Mouse (Mus musculus): ENCODE measurements around the gene Zc3h18. TPM values are rescaled to one million over a fixed set of nuclear protein-coding genes. Genes with fewer than 3 reads are reported as not detected.

Zc3h18 gene
- 33.2 and 40.0 TPM in 2 replicates for polyA plus RNA-seq (2012; rRNA removed)

GRCm38 (mm10) chr8:122376365-122377231 is at the start of gene Zc3h18:
Zc3h18 (plus strand) TSS chr8:122376609.

GRCm38 (mm10) chr8:122360696-122361416 is 15.6 kb upstream of the Zc3h18 start, which contains the start of gene Trhr2:
Trhr2 (minus strand) TSS chr8:122360746.

GRCm38 (mm10) chr8:122421376-122422070 is 45.1 kb downstream of the Zc3h18 start, which contains the start of gene Il17c:
Il17c (plus strand) TSS chr8:122422020.

GRCm38 (mm10) chr8:122432443-122433268 is 56.2 kb downstream of the Zc3h18 start, which contains the start of gene Cyba:
Cyba (minus strand) TSS chr8:122432930.

GRCm38 (mm10) chr8:122443262-122444006 is 67.0 kb downstream of the Zc3h18 start, which contains the start of gene Mvd:
Mvd (minus strand) TSS chr8:122443422.

GRCm38 (mm10) chr8:122460524-122461472 is 84.4 kb downstream of the Zc3h18 start, which contains the start of gene Snai3:
Snai3 (minus strand) TSS chr8:122460733.

Other genes starting within 250 kb of the Zc3h18 start
- 14.5 and 15.9 TPM in 2 replicates for gene Zfpm1, start 94.5 kb upstream of the Zc3h18 start, polyA plus RNA-seq (2012; rRNA removed)
- gene Trhr2, start 15.9 kb upstream of the Zc3h18 start, polyA plus RNA-seq (2012; rRNA removed): not detected in 2 replicates
- 0.17 and 1.0 TPM in 2 replicates for gene Il17c, start 45.4 kb downstream of the Zc3h18 start, polyA plus RNA-seq (2012; rRNA removed)
- 329 and 330 TPM in 2 replicates for gene Cyba, start 56.3 kb downstream of the Zc3h18 start, polyA plus RNA-seq (2012; rRNA removed)
- gene Mvd, start 66.8 kb downstream of the Zc3h18 start, polyA plus RNA-seq (2012; rRNA removed): 59.0 and 70.3 TPM in 2 replicates
- gene Snai3, start 84.1 kb downstream of the Zc3h18 start, polyA plus RNA-seq (2012; rRNA removed): 1.2 and 2.7 TPM in 2 replicates
- gene Rnf166, start 99.5 kb downstream of the Zc3h18 start, polyA plus RNA-seq (2012; rRNA removed): 68.6 and 71.3 TPM in 2 replicates
- gene Ctu2, start 99.5 kb downstream of the Zc3h18 start, polyA plus RNA-seq (2012; rRNA removed): 27.5 and 28.8 TPM in 2 replicates
- 70.0 and 95.6 TPM in 2 replicates for gene Piezo1, start 174.7 kb downstream of the Zc3h18 start, polyA plus RNA-seq (2012; rRNA removed)
- gene Cdt1, start 191.4 kb downstream of the Zc3h18 start, polyA plus RNA-seq (2012; rRNA removed): 29.3 and 35.4 TPM in 2 replicates
- gene Aprt, start 200.3 kb downstream of the Zc3h18 start, polyA plus RNA-seq (2012; rRNA removed): 277 TPM in 2 replicates
- gene Galns, start 234.9 kb downstream of the Zc3h18 start, polyA plus RNA-seq (2012; rRNA removed): 23.6 and 24.8 TPM in 2 replicates
- gene Trappc2l, start 235.0 kb downstream of the Zc3h18 start, polyA plus RNA-seq (2012; rRNA removed): 169 and 220 TPM in 2 replicates
- not detected in 2 replicates for gene Pabpn1l, start 246.1 kb downstream of the Zc3h18 start, polyA plus RNA-seq (2012; rRNA removed)